ENCODE assay signal across 22 mouse cellular contexts in genomic region chr14:57909297-57909696, GRCm38 (mm10). TPM values are rescaled to one million over a fixed set of nuclear protein-coding genes. Genes with fewer than 3 reads are reported as not detected.
A peak's percentile ranks its signal among the peaks of the same experiment; 100 is the strongest.
DNase-seq lines count a peak whose midpoint lies in the region; TF ChIP-seq lines count a peak whose summit lies in the region.
"Had no signal": no experiment of that assay in that cellular context is flagged by ENCODE, and none has a peak within 500 bp of the region (broad histone marks: within the 10 kb centered on the region; RNA-seq: fewer than 3 reads in every experiment).

No protein-coding gene starts in this region.

- H3K4me3 ChIP-seq in cerebellum, adult 2 months (replicated peaks; ENCODE audit: insufficient read depth, low read depth, low read length), result no peak overlapping the region
- H3K4me3 ChIP-seq in spleen, adult 2 months (ENCODE audit: extremely low read depth, insufficient read depth, insufficient read length), result no peak overlapping the region
- H3K4me3 ChIP-seq in cortical plate, adult 2 months (ENCODE audit: insufficient read depth, low read length), result no peak overlapping the region
- H3K4me3 ChIP-seq: embryonic facial prominence, embryonic 12.5 days; heart, embryonic 13.5 days; kidney, embryonic 15.5 days; limb, embryonic 10.5 days; neural tube, embryonic 13.5 days; stomach, embryonic 15.5 days had no signal

- TF ChIP-seq POLR2A in cerebellum, adult 2 months (IDR thresholded peaks at IDR 0.05; ENCODE audit: borderline replicate concordance, insufficient read depth, low read length), result no peak
- no peak for TF ChIP-seq POLR2A in spleen, adult 2 months (IDR thresholded peaks at IDR 0.05; ENCODE audit: low read depth, low read length)
- no peak for TF ChIP-seq POLR2A in cortical plate, adult 2 months (IDR thresholded peaks at IDR 0.05; ENCODE audit: extremely low read depth, insufficient read depth, low read length)

- no peak for TF ChIP-seq CTCF in cerebellum, adult 2 months (IDR thresholded peaks at IDR 0.05; ENCODE audit: borderline replicate concordance, insufficient read depth, low read depth, low read length)
- no peak for TF ChIP-seq CTCF in spleen, adult 2 months (IDR thresholded peaks at IDR 0.05; ENCODE audit: extremely low read depth, insufficient read depth, insufficient read length, insufficient replicate concordance)
- no peak for TF ChIP-seq CTCF in cortical plate, adult 2 months (IDR thresholded peaks at IDR 0.05; ENCODE audit: extremely low read depth, insufficient read depth, low read length)

- no peak for DNase-seq in cerebellum, adult 2 months
- DNase-seq in cerebellum, adult 9-10 months, result no peak
- peak; percentile 34 for DNase-seq in layer of hippocampus, adult 9-11 months
- no peak for DNase-seq in layer of hippocampus, adult 11-12 months (ENCODE audit: low spot score)
- no peak for DNase-seq in spleen, adult 2 months (ENCODE audit: low read depth in 1 of 2, low spot score in 2 of 2)
- no peak for DNase-seq in spleen, postnatal 14 days (ENCODE audit: low spot score in 2 of 2)
- DNase-seq in cerebellum, adult 11 months, result no peak
- DNase-seq: adrenal gland, postnatal 25 days; cerebellum, adult 8-10 months; heart, postnatal 36 days; lung, adult 2 months; lung, postnatal 36 days; right cerebral cortex, postnatal 14 days had no signal

- no peaks in the 10 kb centered on the region for H3K36me3 ChIP-seq in spleen, adult 2 months (ENCODE audit: control insufficient read depth, insufficient read depth, low read length)
- H3K36me3 ChIP-seq: embryonic facial prominence, embryonic 12.5 days; G1E; heart, embryonic 13.5 days; kidney, embryonic 15.5 days; limb, embryonic 10.5 days; neural tube, embryonic 13.5 days; stomach, embryonic 15.5 days had no signal

- no peaks in the 10 kb centered on the region for H3K27me3 ChIP-seq in cerebellum, adult 2 months (ENCODE audit: control insufficient read depth, insufficient read depth, low read length)
- no peaks in the 10 kb centered on the region for H3K27me3 ChIP-seq in spleen, adult 2 months (ENCODE audit: control insufficient read depth, insufficient read depth, low read length)
- H3K27me3 ChIP-seq: embryonic facial prominence, embryonic 12.5 days; heart, embryonic 13.5 days; kidney, embryonic 15.5 days; neural tube, embryonic 13.5 days; stomach, embryonic 15.5 days had no signal

- 68% methylated on average over 5 of the region's 5 CpGs for WGBS in cerebellum, adult 2 months
- WGBS in spleen, adult 2 months, result 83% methylated on average over 5 of the region's 5 CpGs

- peak overlapping the region; percentile 61; the same call in 1 of the 2 replicates for H3K27ac ChIP-seq in cerebellum, adult 2 months (ENCODE audit: insufficient read depth, low read length)
- peak overlapping the region; percentile 37 for H3K27ac ChIP-seq in spleen, adult 2 months (ENCODE audit: insufficient read depth, low read length)
- peak overlapping the region; percentile 52; the same call in 1 of the 2 replicates for H3K27ac ChIP-seq in cortical plate, adult 2 months (ENCODE audit: insufficient read depth, low read length)
- H3K27ac ChIP-seq: embryonic facial prominence, embryonic 12.5 days; heart, embryonic 13.5 days; hindbrain, embryonic 14.5 days; kidney, embryonic 15.5 days; limb, embryonic 10.5 days; neural tube, embryonic 13.5 days; stomach, embryonic 15.5 days had no signal

- H3K4me1 ChIP-seq in cerebellum, adult 2 months (ENCODE audit: control insufficient read depth, insufficient read depth, low read length), result no peaks in the 10 kb centered on the region
- H3K4me1 ChIP-seq in spleen, adult 2 months (ENCODE audit: control insufficient read depth, insufficient read depth, insufficient read length), result peaks cover 18% of the 10 kb centered on the region
- peaks cover 2% of the 10 kb centered on the region for H3K4me1 ChIP-seq in cortical plate, adult 2 months (ENCODE audit: control insufficient read depth, insufficient read depth, low read length)
- H3K4me1 ChIP-seq: embryonic facial prominence, embryonic 12.5 days; heart, embryonic 13.5 days; kidney, embryonic 15.5 days; limb, embryonic 10.5 days; stomach, embryonic 15.5 days had no signal

RNA-seq across cellular contexts. Expression of gene Zdhhc20, which starts 19.2 kb away (rescaled TPM):
- 31.4 and 39.8 TPM in 2 replicates for polyA plus RNA-seq in cerebellum, adult 2 months (2012; rRNA removed)
- 4.3 and 5.1 TPM in 2 replicates for polyA plus RNA-seq in spleen, adult 2 months (2012; rRNA removed)
- 28.2 and 28.7 TPM in 2 replicates for polyA plus RNA-seq in cortical plate, adult 2 months (2012; rRNA removed)
